Mouse (Mus musculus): Measurements from ENCODE around the gene Scn1b. TPM values are rescaled to one million over a fixed set of nuclear protein-coding genes. Genes with fewer than 3 reads are reported as not detected.

Gene Scn1b
- polyA plus RNA-seq, 1 experiment, result 41.6 TPM

- TF ChIP-seq CTCF (IDR thresholded peaks at IDR 0.05; ENCODE audit: extremely low read depth, insufficient read depth, insufficient read length, insufficient replicate concordance) (no peak), POLR2A (IDR thresholded peaks at IDR 0.05; ENCODE audit: low read depth, low read length) (no peak)
- H3K27ac ChIP-seq (ENCODE audit: insufficient read depth, low read length), result peak overlapping the region; percentile 95
- peaks cover 29% of the 10 kb centered on the region; the same call in 1 of the 2 replicates for H3K4me1 ChIP-seq (ENCODE audit: control insufficient read depth, insufficient read depth, insufficient read length)
- no peaks in the 10 kb centered on the region for H3K27me3 ChIP-seq (ENCODE audit: control insufficient read depth, insufficient read depth, low read length)
- DNase-seq (ENCODE audit: low read depth in 1 of 2, low spot score in 2 of 2), result no peak
- no peaks in the 10 kb centered on the region for H3K36me3 ChIP-seq (ENCODE audit: control insufficient read depth, insufficient read depth, low read length)
- WGBS, result 1% methylated on average over 20 of the region's 20 CpGs
- peak overlapping the region; percentile 93 for H3K4me3 ChIP-seq (ENCODE audit: extremely low read depth, insufficient read depth, insufficient read length)
Observed at GRCm38 (mm10) chr7:31149751-31150565, 23.2 kb upstream of the Scn1b start.

GRCm38 (mm10) chr7:31149271-31149670 lies 22.5 kb upstream of the Scn1b start:
- Histone ChIP-seq H3K27me3 (ENCODE audit: control insufficient read depth, insufficient read depth, low read length) (no peaks in the 10 kb centered on the region), H3K4me1 (ENCODE audit: control insufficient read depth, insufficient read depth, insufficient read length) (peaks cover 22% of the 10 kb centered on the region; the same call in 1 of the 2 replicates), H3K36me3 (ENCODE audit: control insufficient read depth, insufficient read depth, low read length) (no peaks in the 10 kb centered on the region), H3K27ac (ENCODE audit: insufficient read depth, low read length) (peak overlapping the region; percentile 95), H3K4me3 (ENCODE audit: extremely low read depth, insufficient read depth, insufficient read length) (peak overlapping the region; percentile 93)
- DNase-seq (ENCODE audit: low read depth in 1 of 2, low spot score in 2 of 2), result no peak
- TF ChIP-seq POLR2A (IDR thresholded peaks at IDR 0.05; ENCODE audit: low read depth, low read length), result no peak
- no peak for TF ChIP-seq CTCF (IDR thresholded peaks at IDR 0.05; ENCODE audit: extremely low read depth, insufficient read depth, insufficient read length, insufficient replicate concordance)
- WGBS, result 9% methylated on average over 9 of the region's 9 CpGs

DNA sequence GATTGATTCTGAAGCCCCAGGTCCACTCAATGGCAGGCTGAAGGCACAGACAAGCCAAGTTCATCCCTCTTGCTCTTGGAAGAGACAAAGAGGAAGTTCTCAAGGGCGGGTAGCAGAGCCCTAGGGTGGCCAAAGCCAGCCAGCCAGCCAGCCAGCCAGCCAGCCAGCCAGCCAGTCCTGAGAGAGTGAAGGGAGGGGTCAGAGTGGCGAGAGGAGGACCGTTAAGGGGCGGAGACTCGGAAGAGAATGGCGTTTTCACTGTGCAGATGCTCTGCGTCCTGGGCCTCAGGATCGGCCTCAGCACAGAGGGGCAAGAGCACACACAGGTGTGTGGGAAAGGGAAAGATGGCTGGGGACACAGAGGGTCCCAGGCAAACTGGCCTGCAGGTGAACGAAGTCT lies 22.0 kb upstream of the Scn1b start:
- peaks cover 17% of the 10 kb centered on the region; the same call in 1 of the 2 replicates for H3K4me1 ChIP-seq (ENCODE audit: control insufficient read depth, insufficient read depth, insufficient read length)
- TF ChIP-seq CTCF (IDR thresholded peaks at IDR 0.05; ENCODE audit: extremely low read depth, insufficient read depth, insufficient read length, insufficient replicate concordance) (no peak), POLR2A (IDR thresholded peaks at IDR 0.05; ENCODE audit: low read depth, low read length) (no peak; the same call in 1 of the 2 replicates)
- peak overlapping the region; percentile 93 for H3K4me3 ChIP-seq (ENCODE audit: extremely low read depth, insufficient read depth, insufficient read length)
- 2% methylated on average over 9 of the region's 9 CpGs for WGBS
- peak in 1 of 2 experiments; percentile 74 for DNase-seq (ENCODE audit: low read depth in 1 of 2, low spot score in 2 of 2)
- peaks cover under 1% of the 10 kb centered on the region for H3K36me3 ChIP-seq (ENCODE audit: control insufficient read depth, insufficient read depth, low read length)
- no peaks in the 10 kb centered on the region for H3K27me3 ChIP-seq (ENCODE audit: control insufficient read depth, insufficient read depth, low read length)
- peak overlapping the region; percentile 95 for H3K27ac ChIP-seq (ENCODE audit: insufficient read depth, low read length)

GRCm38 (mm10) chr7:31148086-31148485 lies 21.3 kb upstream of the Scn1b start:
- WGBS, result 38% methylated on average over 3 of the region's 3 CpGs
- Histone ChIP-seq H3K27ac (ENCODE audit: insufficient read depth, low read length) (peak overlapping the region; percentile 95), H3K36me3 (ENCODE audit: control insufficient read depth, insufficient read depth, low read length) (peaks cover 7% of the 10 kb centered on the region), H3K4me1 (ENCODE audit: control insufficient read depth, insufficient read depth, insufficient read length) (peaks cover 13% of the 10 kb centered on the region; the same call in 1 of the 2 replicates), H3K4me3 (ENCODE audit: extremely low read depth, insufficient read depth, insufficient read length) (peak overlapping the region; percentile 93), H3K27me3 (ENCODE audit: control insufficient read depth, insufficient read depth, low read length) (no peaks in the 10 kb centered on the region)
- no peak for DNase-seq (ENCODE audit: low read depth in 1 of 2, low spot score in 2 of 2)
- no peak for TF ChIP-seq CTCF (IDR thresholded peaks at IDR 0.05; ENCODE audit: extremely low read depth, insufficient read depth, insufficient read length, insufficient replicate concordance)
- no peak for TF ChIP-seq POLR2A (IDR thresholded peaks at IDR 0.05; ENCODE audit: low read depth, low read length)

DNA sequence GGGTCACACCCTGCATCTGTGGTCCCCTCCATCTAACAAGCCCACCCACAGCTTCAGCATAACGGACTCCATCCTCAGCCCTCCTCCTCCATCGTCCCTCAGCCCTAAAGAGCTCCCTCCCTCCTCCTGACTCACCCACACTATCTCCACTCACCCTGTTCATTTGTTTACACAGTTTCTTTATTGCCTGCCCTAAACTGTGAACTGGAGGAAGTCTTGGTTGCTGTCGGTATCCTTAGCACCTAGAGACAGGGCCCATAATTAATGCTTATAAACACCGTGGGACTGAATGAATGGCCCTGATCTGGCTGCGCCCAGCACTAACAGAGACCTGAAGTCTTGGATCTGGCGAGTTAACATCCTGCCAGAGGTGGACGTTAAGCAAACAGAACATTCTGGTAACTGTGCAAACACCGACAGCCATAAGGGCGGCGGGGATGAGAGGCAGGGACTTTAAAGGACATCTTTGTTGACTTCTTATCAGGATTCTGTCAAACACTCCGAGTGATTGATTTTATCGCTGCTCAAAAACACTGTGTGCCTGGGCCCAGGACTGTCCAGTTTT lies 18.9 kb upstream of the Scn1b start:
- TF ChIP-seq CTCF (IDR thresholded peaks at IDR 0.05; ENCODE audit: extremely low read depth, insufficient read depth, insufficient read length, insufficient replicate concordance) (no peak), POLR2A (IDR thresholded peaks at IDR 0.05; ENCODE audit: low read depth, low read length) (no peak)
- Histone ChIP-seq H3K4me3 (ENCODE audit: extremely low read depth, insufficient read depth, insufficient read length) (no peak overlapping the region), H3K4me1 (ENCODE audit: control insufficient read depth, insufficient read depth, insufficient read length) (peaks cover 2% of the 10 kb centered on the region; the same call in 1 of the 2 replicates), H3K27ac (ENCODE audit: insufficient read depth, low read length) (no peak overlapping the region), H3K36me3 (ENCODE audit: control insufficient read depth, insufficient read depth, low read length) (peaks cover 30% of the 10 kb centered on the region), H3K27me3 (ENCODE audit: control insufficient read depth, insufficient read depth, low read length) (no peaks in the 10 kb centered on the region)
- WGBS, result 80% methylated on average over 12 of the region's 12 CpGs
- no peak for DNase-seq (ENCODE audit: low read depth in 1 of 2, low spot score in 2 of 2)

- no peak for DNase-seq (ENCODE audit: low read depth in 1 of 2, low spot score in 2 of 2)
- Histone ChIP-seq H3K36me3 (ENCODE audit: control insufficient read depth, insufficient read depth, low read length) (peaks cover 35% of the 10 kb centered on the region), H3K27ac (ENCODE audit: insufficient read depth, low read length) (no peak overlapping the region), H3K4me3 (ENCODE audit: extremely low read depth, insufficient read depth, insufficient read length) (no peak overlapping the region), H3K4me1 (ENCODE audit: control insufficient read depth, insufficient read depth, insufficient read length) (peaks cover 2% of the 10 kb centered on the region; the same call in 1 of the 2 replicates), H3K27me3 (ENCODE audit: control insufficient read depth, insufficient read depth, low read length) (no peaks in the 10 kb centered on the region)
- no peak for TF ChIP-seq CTCF (IDR thresholded peaks at IDR 0.05; ENCODE audit: extremely low read depth, insufficient read depth, insufficient read length, insufficient replicate concordance)
- TF ChIP-seq POLR2A (IDR thresholded peaks at IDR 0.05; ENCODE audit: low read depth, low read length), result no peak
- WGBS, result 97% methylated on average over 16 of the region's 16 CpGs
Observed at GRCm38 (mm10) chr7:31144886-31145285, 18.1 kb upstream of the Scn1b start.
